Mouse (Mus musculus) myocyte (in vitro differentiated cells): ENCODE measurements around the gene Prss32. TPM values are rescaled to one million over a fixed set of nuclear protein-coding genes. Genes with fewer than 3 reads are reported as not detected.

Experiments used
- H3K27me3 ChIP-seq: one replicate; pipeline ENCODE4 v1.6.1; 2011; ENCODE audit not compliant: control insufficient read depth, insufficient read depth, insufficient read length
- H3K36me3 ChIP-seq: one replicate; pipeline ENCODE4 v1.6.1; 2011; ENCODE audit not compliant: control insufficient read depth, insufficient read depth
- H3K4me2 ChIP-seq: one replicate; pipeline ENCODE4 v1.6.1; 2011; ENCODE audit warnings: low read depth, control low read depth
- H3K4me3 ChIP-seq: one replicate; pipeline ENCODE4 v1.5.1; 2011; ENCODE audit warnings: mild to moderate bottlenecking, control low read depth, moderate library complexity
- H3K79me2 ChIP-seq: one replicate; pipeline ENCODE4 v1.6.1; 2011; ENCODE audit not compliant: control insufficient read depth, insufficient read depth
- H3ac ChIP-seq: one replicate; pipeline ENCODE4 v1.6.1; 2011; ENCODE audit not compliant: control insufficient read depth, insufficient read length
- CEBPB ChIP-seq: IDR thresholded peaks from 2 replicates; pipeline ENCODE4 v1.6.1; 2011; ENCODE audit warnings: mild to moderate bottlenecking, moderate library complexity; ENCODE audit not compliant: poor library complexity, insufficient read depth, severe bottlenecking
- E2F4 ChIP-seq: IDR thresholded peaks from one replicate; pipeline ENCODE4 v1.6.1; 2011; ENCODE audit warnings: mild to moderate bottlenecking, control low read depth, moderate library complexity; ENCODE audit not compliant: insufficient read depth
- MAX ChIP-seq: IDR thresholded peaks from one replicate; pipeline ENCODE4 v1.6.1; 2011; ENCODE audit warnings: low read depth, mild to moderate bottlenecking, control low read depth
- MYOD1 ChIP-seq, 3 experiments: IDR thresholded peaks; one replicate each; pipeline ENCODE4 v1.6.1; 2011; ENCODE audit warnings: control low read depth in 2 of 3, low read depth in 2 of 3, mild to moderate bottlenecking in 2 of 3, moderate library complexity in 1 of 3; ENCODE audit not compliant: insufficient read length in 2 of 3, control insufficient read depth in 1 of 3
- MYOG ChIP-seq, 3 experiments: IDR thresholded peaks; one replicate each; pipeline ENCODE4 v1.6.1; 2011; ENCODE audit warnings: control low read depth in 2 of 3, low read depth in 2 of 3, mild to moderate bottlenecking in 2 of 3; ENCODE audit not compliant: insufficient read length in 2 of 3, control insufficient read depth in 1 of 3, insufficient read depth in 1 of 3
- POLR2A ChIP-seq: IDR thresholded peaks from one replicate; pipeline ENCODE4 v1.6.1; 2011; ENCODE audit warnings: low read depth, mild to moderate bottlenecking, control low read depth, moderate library complexity; ENCODE audit not compliant: insufficient read length
- POLR2AphosphoS2 ChIP-seq: IDR thresholded peaks from one replicate; pipeline ENCODE4 v1.6.1; 2011; ENCODE audit warnings: low read depth, control low read depth; ENCODE audit not compliant: insufficient read length
- REST ChIP-seq: IDR thresholded peaks from one replicate; pipeline ENCODE4 v1.6.1; 2011; ENCODE audit warnings: mild to moderate bottlenecking, control low read depth, moderate library complexity; ENCODE audit not compliant: insufficient read depth, insufficient read length
- TCF12 ChIP-seq: IDR thresholded peaks from one replicate; pipeline ENCODE4 v1.6.1; 2011; ENCODE audit warnings: mild to moderate bottlenecking, control low read depth; ENCODE audit not compliant: poor library complexity, insufficient read depth, severe bottlenecking
- USF1 ChIP-seq: IDR thresholded peaks from one replicate; pipeline ENCODE4 v1.6.1; 2011; ENCODE audit warnings: low read depth, mild to moderate bottlenecking, control low read depth, moderate library complexity
- polyA plus RNA-seq: library from polyadenylated mRNA; unstranded; fragments of >200 nt; fragmentation: generic; extraction: Trizol; gene quantifications from one replicate; pipeline ENCODE4 v1.2.1, GENCODE M21; 2012; ENCODE audit warnings: missing spikeins

The Prss32 gene
- polyA plus RNA-seq, 1 experiment, result 0.04 TPM

DNA sequence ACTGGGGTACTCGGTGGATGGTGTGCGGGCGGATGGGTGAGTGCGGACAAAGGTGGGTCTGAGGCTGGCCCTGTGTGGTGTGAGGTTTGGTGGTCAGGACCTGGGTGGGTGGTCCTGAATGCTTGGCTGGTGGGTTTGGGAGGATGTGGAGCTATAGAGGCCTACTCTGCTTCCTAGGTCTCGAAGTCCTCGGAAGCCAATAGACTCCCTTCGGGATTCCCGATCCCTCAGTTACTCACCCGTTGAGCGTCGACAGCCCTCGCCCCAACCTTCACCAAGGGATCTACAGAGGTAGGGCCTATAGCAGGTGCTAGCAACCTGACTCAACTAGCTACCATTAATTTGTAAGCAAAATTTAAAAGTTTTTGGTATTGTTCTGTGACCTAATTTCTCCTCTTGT lies 20.0 kb upstream of the Prss32 start:
- TF ChIP-seq POLR2AphosphoS2 (peak; percentile 89), POLR2A (no peak), REST (no peak), TCF12 (no peak)
- H3K4me2 ChIP-seq, result no peak overlapping the region
- H3K79me2 ChIP-seq, result peaks cover 38% of the 10 kb centered on the region
- H3K4me3 ChIP-seq, result no peak overlapping the region
- H3ac ChIP-seq, result no peak overlapping the region
- H3K27me3 ChIP-seq, result no peaks in the 10 kb centered on the region
- peaks cover 63% of the 10 kb centered on the region for H3K36me3 ChIP-seq

DNA sequence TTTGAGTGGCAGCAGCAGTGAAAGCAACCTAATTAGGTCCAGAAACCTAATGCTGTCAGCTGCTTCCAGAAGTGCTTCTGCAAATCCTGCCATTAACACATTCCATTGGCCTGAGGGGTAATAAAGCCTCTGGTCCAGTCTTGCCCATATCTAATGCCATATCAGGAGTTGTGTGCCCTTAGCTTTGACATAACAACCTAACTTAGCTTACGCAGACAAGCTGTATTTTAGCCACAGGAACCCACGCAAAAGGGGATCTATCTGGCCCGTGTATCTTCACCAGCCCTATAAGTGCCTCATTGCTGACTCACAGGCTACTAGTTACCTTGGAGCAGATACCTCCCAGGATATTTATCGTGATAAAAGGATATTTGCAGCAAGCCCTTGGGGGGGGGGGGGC lies 18.1 kb upstream of the Prss32 start:
- Histone ChIP-seq H3K4me2 (no peak overlapping the region), H3K4me3 (no peak overlapping the region), H3ac (no peak overlapping the region), H3K36me3 (peaks cover 48% of the 10 kb centered on the region), H3K27me3 (no peaks in the 10 kb centered on the region), H3K79me2 (peaks cover 33% of the 10 kb centered on the region)
- no peak for TF ChIP-seq MAX
- peak; percentile 19 for TF ChIP-seq POLR2AphosphoS2

DNA sequence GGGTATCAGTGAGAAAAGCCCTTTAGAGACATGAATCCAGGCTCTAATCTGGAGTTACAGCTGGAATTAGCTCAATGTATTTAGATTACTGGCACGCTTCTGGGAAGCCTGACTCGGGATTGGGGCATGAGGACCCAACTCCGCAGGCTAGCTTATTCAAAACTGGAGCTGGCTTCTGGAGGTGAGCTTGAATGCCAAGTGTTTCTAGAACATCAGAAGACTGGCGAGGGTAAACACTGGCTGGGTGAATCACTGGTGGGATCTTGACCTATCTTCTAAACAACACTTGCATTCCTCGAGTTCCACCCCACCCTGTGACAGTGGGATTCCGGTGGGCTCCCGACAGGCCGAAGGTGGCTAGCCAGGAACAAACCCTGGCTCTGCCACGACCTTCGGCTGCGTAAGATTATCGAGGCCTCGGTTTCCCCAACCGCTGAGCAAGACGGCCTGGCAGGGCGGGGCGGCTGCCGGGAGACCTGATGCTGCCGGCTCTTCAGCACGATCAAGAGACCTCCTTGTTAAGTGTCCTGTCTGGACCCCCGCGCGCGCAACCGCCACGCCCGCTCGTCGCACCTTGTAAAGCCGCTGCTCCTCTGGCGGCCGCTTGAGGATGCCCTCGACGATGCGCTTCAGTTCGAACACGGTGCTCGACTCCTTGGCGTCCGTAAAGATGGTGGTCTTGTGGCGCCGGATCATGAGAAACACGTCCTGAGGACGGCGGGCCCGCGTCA lies 15.2 kb upstream of the Prss32 start:
- peaks cover 30% of the 10 kb centered on the region for H3K36me3 ChIP-seq
- peak overlapping the region; percentile 87 for H3K4me2 ChIP-seq
- peak overlapping the region; percentile 77 for H3K4me3 ChIP-seq
- H3K79me2 ChIP-seq, result peaks cover 28% of the 10 kb centered on the region
- H3K27me3 ChIP-seq, result no peaks in the 10 kb centered on the region
- TF ChIP-seq POLR2A (peak; percentile 5), E2F4 (no peak), POLR2AphosphoS2 (peak; percentile 68), REST (no peak)
- H3ac ChIP-seq, result peak overlapping the region; percentile 72

DNA sequence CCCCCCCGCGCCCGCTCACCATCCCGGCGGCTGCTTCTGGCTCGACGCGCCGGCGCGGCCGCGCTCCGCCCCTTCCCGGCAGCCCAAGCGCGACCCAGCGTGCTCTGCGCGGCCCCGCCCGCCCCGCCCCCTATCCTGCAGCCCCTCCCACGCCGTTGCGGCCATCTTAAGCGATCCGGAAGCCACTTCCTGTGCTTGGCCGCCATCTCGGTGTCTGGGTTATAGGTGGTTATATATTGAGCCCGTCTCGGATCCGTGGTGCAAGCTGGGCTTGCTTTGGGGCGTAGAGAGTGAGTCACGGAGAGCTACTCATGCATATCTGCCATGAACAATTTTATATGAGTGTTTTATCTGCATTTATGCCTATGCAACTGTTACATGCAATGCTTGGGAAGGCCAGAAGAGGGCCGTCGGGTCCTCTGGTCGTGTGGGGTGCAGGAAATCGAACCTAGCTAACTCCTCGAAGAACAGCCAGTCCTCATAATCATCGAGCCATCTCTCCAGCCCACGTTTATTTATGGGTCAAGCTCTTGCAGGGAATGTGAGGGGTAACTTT lies 14.5 kb upstream of the Prss32 start, which contains the start of gene Elob:
Gene Elob (minus strand): TSS at position 73 of the 556 bp plus-strand sequence.
- no peaks in the 10 kb centered on the region for H3K27me3 ChIP-seq
- peak within 1 kb of the TSS; percentile 72 for H3ac ChIP-seq
- peaks cover 23% of the 10 kb centered on the region for H3K36me3 ChIP-seq
- peak within 1 kb of the TSS; percentile 77 for H3K4me3 ChIP-seq
- peak within 1 kb of the TSS; percentile 87 for H3K4me2 ChIP-seq
- peak; percentile 51 for TF ChIP-seq POLR2A
- TF ChIP-seq CEBPB, result no peak
- peaks cover 28% of the 10 kb centered on the region for H3K79me2 ChIP-seq

DNA sequence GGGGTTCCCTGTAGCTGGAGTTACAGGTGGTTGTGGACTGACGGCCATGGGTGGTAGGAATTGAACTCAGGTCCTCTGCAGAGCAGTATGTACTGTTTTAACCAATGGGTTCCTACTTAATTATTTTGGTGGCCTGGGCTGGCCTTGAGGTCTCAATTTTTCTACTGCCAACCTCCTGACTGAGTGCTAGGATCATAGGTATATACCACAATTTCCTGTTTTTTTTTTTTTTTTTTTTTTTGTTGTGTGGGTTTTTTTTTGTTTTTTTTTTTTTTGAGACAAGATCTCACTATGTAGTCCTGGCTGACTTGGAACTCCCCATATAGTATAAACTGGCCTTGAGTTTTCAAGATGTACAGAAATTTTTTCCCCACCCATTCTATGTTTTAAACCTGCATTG lies 12.5 kb upstream of the Prss32 start:
- Histone ChIP-seq H3K4me3 (no peak overlapping the region), H3K27me3 (peaks cover 14% of the 10 kb centered on the region), H3ac (no peak overlapping the region), H3K79me2 (peaks cover 24% of the 10 kb centered on the region), H3K4me2 (no peak overlapping the region), H3K36me3 (peaks cover 8% of the 10 kb centered on the region)
- no peak for TF ChIP-seq POLR2A
- no peak for TF ChIP-seq MAX
- no peak for TF ChIP-seq CEBPB
- no peak for TF ChIP-seq TCF12
- TF ChIP-seq POLR2AphosphoS2, result no peak
- TF ChIP-seq E2F4, result no peak
- TF ChIP-seq MYOD1 (IDR thresholded peaks at IDR 0.05; ENCODE audit: control insufficient read depth in 1 of 3, insufficient read length in 2 of 3, low read depth in 2 of 3), result no peak
- TF ChIP-seq USF1, result no peak

DNA sequence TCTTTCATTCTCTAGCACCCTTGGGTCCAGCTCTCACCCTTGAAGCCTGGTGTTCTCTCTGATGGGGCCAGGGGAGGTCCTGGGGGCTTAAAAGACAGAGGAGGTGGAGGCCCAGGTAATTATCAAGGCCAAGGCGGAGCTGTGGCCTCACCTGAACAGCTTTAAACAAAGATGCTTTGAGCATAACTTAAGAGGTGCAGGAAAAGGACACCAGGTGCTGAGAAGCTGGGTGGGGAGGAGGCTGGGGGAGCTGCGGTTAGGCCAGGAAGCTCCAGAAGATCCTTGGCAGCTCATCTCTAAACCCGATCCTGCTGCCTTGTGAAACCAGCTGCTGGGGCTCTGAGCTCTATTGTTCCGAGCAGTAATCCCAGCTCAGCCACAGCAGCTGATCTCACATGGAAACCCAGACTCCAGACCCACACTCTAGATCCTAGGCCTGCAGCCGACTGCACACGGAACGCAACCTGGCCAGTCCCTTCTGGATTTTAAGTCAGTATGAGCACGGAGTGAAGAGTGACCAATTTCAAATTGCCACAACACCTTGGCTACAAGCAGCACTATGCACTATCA lies 7.6 kb upstream of the Prss32 start, which contains the start of gene Prss33:
Gene Prss33 (minus strand): TSS at position 51 of the 570 bp plus-strand sequence.
- TF ChIP-seq MYOD1 (IDR thresholded peaks at IDR 0.05; ENCODE audit: control insufficient read depth in 1 of 3, insufficient read length in 2 of 3, low read depth in 2 of 3) (peak in 2 of 3 experiments; percentile 50 to 61), MYOG (IDR thresholded peaks at IDR 0.05; ENCODE audit: control insufficient read depth in 1 of 3, insufficient read depth in 1 of 3, insufficient read length in 2 of 3, low read depth in 2 of 3) (peak in 2 of 3 experiments; percentile 69 to 71), TCF12 (peak; percentile 4), REST (no peak), MAX (no peak)
- Histone ChIP-seq H3K27me3 (peaks cover 14% of the 10 kb centered on the region), H3K36me3 (no peaks in the 10 kb centered on the region)

More for the DNA sequence above, 7.6 kb upstream of the Prss32 start, which contains the start of gene Prss33:
- H3K4me2 ChIP-seq, result peak within 1 kb of the TSS; percentile 38
- H3K79me2 ChIP-seq, result no peaks in the 10 kb centered on the region
- H3ac ChIP-seq, result no peak within 1 kb of the TSS
- H3K4me3 ChIP-seq, result no peak within 1 kb of the TSS
